ENCODE assay signal across 11 mouse cellular contexts in the genomic region with DNA sequence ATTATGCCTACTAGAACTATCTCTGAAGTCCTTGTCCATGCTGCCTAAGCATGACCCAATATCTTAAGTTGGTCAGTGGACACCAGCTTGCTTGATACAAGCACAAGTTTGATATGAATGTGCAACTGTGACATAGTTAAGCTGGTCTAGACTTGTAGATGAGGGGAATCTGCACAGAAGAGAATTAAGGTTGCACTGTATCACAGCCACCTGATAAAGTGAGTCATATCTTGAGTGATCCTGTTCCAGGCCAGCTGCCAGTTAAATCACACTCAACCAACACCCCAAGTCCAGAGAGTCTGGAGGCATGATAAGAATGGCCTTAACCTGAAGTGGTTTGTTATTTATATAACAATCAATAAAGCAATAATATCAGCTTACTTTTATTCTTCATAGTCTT.
"Had no signal": no experiment of that assay in that cellular context is flagged by ENCODE, and none has a peak within 500 bp of the region (broad histone marks: within the 10 kb centered on the region; RNA-seq: fewer than 3 reads in every experiment).

No protein-coding gene starts in this region.

- DNase-seq: kidney, postnatal 14 days; left cerebral cortex, postnatal 4 days; thymus, postnatal 4 days had no signal

- ATAC-seq: midbrain, embryonic 13.5 days had no signal

- H3K27me3 ChIP-seq: kidney, embryonic 15.5 days; limb, embryonic 13.5 days; lung, embryonic 15.5 days; midbrain, embryonic 13.5 days; neural tube, embryonic 15.5 days had no signal

- H3K4me2 ChIP-seq: kidney, embryonic 15.5 days; limb, embryonic 13.5 days; lung, embryonic 15.5 days; midbrain, embryonic 13.5 days; neural tube, embryonic 15.5 days had no signal

- H3K9ac ChIP-seq: kidney, embryonic 15.5 days; limb, embryonic 13.5 days; liver, embryonic 14.5 days; lung, embryonic 15.5 days; midbrain, embryonic 13.5 days; neural tube, embryonic 15.5 days had no signal

- H3K27ac ChIP-seq: kidney, embryonic 15.5 days; limb, embryonic 13.5 days; liver, embryonic 14.5 days; lung, embryonic 15.5 days; midbrain, embryonic 13.5 days; neural tube, embryonic 15.5 days; stomach, postnatal 0 days had no signal

- H3K9me3 ChIP-seq: kidney, embryonic 15.5 days; limb, embryonic 13.5 days; lung, embryonic 15.5 days; midbrain, embryonic 13.5 days; neural tube, embryonic 15.5 days had no signal

- H3K4me1 ChIP-seq: kidney, embryonic 15.5 days; limb, embryonic 13.5 days; lung, embryonic 15.5 days; midbrain, embryonic 13.5 days; neural tube, embryonic 15.5 days had no signal

- H3K36me3 ChIP-seq: kidney, embryonic 15.5 days; limb, embryonic 13.5 days; lung, embryonic 15.5 days; midbrain, embryonic 13.5 days; neural tube, embryonic 15.5 days had no signal

- H3K4me3 ChIP-seq: kidney, embryonic 15.5 days; limb, embryonic 13.5 days; lung, embryonic 15.5 days; midbrain, embryonic 13.5 days; myocyte; neural tube, embryonic 15.5 days had no signal
